Mouse (Mus musculus): ENCODE data around the gene Ddhd1.

Ddhd1 gene

DNA sequence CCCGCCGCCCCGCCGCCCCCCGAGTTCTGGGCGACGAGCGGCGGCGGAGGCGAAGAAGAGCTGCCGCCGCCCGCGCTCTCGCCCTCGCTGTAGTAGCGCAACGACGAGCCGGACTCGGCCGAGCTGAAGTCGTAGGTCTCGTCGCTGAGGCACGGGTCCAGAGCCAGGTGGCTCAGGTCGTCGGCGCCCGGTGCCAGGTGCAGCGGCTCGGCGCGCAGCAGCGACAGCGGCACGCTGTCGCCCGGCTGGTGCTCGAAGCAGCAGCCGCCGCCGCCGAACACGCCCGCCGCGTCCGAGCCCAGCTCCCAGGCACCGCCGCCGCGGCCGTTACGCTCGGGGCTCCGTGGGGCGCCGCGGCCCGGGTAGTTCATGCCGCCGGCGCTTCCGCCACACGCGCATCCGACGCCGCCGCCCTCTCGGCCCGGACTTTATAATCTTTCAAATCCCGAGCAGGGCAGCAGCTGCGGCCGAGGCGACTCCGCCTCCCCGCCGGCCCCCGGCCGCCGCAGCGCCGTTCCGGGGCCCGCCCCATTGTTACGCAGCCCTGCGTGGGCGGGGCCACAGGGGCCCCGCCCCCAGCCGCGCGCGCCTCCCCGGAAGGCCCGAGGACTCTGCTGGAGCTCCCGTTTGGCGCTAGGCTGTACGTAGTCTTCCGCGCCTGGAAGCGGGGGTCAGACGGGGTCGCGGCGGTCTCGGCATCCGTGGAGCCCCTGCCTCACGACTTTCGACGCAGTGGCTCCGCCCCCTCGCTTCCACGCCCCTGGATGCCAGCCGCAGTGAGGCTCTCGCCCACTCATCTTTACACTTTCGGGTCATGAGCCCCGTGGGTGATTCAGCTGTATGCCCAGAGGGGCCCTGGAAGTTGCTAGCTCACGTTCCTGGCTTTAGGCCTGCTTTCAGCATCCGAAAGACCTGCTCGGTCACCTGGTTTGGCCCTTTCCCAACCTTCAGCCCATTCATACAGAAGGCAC, at the start of gene Ddhd1:
Ddhd1 (minus strand) TSS at position 503 of the 971 bp plus-strand sequence.
- peak; percentile 84 for DNase-seq

DNA sequence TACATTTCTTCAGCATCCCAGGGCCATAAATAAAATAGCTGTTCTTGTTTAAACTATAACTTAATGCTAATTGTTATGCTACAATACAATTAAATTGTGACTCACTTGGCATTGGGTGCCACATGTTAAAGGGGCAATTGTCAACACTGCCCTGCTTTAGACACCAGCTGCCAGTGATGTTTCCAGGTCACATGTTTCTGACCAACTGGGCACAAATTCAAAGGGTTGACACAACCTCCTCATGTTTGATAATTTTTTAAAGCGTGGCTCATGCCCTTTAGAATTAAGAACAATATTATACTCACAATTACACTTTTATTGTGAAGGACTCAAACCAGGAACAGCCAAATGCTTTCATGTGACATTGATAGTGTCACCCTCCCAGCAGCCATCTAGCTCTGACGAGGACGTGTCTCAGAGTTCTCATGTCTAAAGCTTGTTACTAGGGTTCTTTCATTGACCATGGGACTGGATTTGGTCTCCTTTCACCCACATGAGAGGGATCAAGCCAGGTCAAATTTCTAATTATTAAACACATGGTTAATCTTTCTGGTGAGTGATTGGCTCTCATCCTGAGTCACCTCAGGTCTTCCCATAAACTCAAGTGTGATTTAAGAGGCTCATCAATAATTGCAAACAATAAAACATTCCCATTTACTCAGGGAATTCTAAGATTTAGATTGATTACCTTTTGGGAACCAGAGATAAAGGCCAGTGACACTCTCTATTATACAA, 49.4 kb upstream of the Ddhd1 start:
- DNase-seq: no peak

DNA sequence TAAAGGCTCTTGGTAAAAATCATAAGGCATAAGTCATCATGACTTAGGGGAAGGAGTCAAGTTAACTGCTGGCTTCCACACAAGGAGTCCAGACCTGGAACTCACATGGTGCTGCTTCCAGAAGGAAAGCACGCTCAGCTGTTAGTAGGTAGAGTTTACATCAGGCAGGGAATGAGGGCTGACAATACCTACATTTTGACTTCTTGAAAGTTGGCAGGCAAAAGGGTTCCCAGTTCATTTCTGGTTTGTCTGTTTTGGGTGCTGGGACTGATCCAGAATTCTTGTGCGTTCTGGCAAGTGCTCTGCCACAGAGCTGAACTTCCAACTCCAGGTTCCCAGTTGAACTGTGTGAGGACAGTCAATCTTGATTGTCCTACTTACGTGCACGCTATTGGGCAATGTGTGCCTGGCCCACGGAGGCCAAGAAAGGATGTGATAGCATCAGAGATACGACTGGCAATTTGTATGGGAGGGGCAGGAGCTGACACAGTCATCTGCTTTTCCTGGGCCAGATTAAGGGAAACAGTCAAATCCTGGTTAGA, 42.2 kb upstream of the Ddhd1 start:
- no peak for DNase-seq

DNA sequence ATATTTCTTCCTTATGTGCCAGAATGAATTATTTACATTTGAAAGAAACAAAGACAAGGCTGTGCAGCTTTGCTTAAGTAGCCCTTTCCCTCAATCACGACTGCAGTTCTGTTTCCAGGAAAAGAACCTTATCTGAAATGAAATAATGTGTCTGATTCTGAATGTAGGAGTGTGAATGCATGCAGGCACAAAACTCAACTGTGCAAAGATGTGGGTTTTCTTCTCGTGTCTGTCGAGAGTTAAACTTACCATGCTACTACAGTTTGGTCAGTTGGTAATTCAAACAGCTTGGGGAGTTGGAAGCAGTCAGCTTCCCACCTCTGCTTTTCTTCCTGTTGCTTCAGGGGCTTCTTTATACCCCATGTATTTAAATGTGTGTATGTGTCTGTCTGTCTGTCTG, 40.9 kb upstream of the Ddhd1 start:
- no peak for DNase-seq

DNA sequence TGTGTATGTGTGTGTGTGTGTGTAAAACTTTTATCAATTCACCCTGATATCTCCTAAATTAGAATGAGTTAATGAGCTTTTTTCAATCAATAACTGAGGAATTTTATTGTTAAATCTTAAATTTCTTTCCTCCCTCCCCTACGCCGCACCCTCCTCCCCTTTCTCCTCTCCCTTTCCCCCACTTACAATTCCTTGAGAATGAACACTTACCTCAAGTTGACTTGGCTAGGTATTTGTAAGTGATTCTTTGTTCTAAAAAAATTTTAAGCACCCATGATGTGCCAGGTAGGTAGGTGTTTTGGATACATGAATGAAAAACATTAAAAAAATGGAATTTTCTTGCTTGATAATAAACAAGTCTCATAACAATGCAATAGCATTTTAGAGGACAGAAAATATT, 38.2 kb upstream of the Ddhd1 start:
- no peak for DNase-seq

DNA sequence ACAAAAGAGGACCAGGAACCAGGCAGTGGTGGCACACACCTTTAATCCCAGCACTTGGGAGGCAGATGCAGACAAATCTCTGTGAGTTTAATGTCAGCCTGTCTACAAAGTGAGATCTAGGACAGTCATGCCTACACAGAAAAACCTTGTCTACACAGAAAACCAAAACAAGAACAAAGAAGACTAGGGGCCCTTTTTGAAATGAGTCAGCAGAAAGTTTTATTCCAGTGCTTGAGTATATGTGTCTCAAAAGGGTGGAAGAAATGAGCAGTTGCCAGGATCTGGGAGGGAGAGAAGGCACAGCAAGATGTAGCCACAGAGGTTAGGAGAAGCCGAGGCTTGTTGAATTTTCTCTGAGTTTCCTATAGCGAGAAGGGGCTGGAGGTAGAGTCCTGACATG, 35.9 kb upstream of the Ddhd1 start:
- DNase-seq: no peak

DNA sequence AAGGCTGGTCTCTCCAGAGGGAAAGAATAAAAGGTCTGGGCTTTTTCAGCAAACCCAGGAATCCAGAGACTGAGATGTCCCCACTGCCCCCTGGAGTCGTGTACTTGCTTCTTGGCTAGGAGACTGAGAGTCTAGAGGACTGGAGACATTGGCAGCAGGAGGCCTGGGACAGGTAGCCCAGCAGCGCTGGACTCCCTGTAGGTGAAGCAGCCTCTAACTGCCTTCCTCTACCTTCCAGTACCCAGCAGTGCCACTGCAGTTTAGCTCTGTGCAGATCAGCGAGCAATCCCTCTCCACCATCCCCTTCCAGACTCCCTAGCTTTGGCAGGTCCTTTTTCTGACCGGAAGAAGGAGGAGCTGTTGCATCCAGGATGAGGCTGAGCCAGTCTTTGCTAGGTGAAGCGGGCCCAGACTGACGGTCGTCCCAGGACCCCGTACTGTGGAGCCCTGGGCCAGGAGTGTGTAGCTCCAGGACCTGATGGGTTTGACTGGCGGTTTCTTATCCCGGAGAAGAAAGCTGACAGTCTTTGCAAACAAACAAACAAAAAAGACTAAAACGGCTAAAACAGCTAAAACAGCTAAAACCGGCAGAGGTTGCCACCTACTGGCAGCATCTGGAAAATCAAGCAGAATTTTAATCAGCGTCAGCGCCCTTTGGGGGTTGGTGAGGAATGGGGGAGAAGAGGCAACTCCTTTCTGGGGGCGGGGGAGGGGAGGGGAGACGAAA, 32.7 kb upstream of the Ddhd1 start:
- DNase-seq: peak; percentile 40

DNA sequence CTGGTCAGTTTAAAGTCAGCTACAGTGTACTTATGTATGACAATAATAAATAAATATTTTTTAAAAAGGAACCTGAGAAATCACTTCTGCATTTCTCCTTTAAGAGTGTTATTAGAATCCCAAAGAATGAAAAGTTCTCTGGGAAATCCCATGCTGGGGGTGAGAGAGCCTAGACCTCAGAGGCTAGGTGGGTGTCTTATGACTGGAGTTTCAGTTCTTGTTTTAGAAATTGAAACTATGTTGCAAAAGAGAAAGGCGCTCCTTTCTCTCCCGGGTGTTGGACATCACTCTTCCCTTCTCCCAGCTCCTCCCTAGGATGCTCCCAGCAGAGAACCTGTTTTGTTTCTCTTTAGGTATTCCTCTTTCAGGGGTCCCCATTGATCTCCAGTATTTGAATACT, 27.4 kb upstream of the Ddhd1 start:
- DNase-seq: no peak

DNA sequence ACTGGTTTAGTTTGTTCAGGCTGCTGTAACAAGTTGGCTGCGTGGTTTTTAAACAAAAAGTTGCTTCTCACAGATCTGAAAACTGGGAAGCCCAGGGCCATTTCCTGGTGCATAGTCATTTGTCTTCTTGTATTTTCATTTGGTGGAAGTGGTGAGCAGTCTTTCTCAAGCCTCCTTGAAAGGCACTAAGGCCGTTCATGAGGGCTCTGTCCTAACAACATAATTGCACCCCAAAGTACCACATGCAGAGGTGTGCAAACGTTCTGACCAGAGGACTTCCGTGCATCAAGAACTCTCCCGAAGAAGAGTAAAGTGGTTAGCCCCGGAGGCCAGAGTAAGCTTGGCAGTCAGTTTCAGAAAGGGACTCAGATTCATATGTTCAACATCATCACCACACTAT, 18.8 kb upstream of the Ddhd1 start:
- no peak for DNase-seq

DNA sequence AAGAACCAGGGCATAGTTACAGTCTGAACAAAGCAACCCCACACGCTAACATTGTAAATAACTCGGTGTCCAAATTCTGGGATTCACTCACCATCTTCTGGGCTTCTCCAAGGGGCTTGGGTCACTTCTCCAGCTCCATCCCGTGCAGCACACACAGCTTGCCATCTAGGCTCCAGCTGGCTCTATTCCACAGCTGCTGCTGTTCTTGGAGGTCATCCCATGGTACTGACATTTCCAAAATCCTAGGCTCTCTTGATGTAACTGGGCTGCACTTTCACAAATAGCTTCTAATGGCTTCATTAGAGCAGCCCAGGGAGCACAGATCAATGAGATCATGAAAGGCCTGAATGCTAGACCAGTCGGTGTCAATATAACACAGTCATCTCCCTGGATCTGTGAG, 10.4 kb upstream of the Ddhd1 start:
- no peak for DNase-seq

DNA sequence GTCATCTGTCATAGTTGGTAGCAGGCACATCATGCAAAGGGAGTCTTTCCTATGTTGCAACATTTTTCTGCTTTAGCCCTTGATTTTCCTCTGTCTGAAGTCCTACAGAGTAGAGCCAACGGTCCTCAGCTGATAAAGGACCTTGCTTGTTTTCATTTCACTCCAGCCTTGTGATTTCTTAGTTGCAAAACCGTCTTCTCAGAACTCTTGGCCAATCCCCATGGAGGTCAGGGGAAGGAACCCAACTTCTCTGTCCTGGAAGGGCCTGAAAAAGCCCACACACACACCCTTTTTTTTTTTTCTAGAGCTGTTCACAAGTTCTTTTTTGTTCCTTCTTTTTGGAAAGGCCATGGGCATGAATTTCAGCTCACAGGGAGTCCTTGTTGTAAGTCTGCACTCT, 9.3 kb upstream of the Ddhd1 start:
- no peak for DNase-seq

DNA sequence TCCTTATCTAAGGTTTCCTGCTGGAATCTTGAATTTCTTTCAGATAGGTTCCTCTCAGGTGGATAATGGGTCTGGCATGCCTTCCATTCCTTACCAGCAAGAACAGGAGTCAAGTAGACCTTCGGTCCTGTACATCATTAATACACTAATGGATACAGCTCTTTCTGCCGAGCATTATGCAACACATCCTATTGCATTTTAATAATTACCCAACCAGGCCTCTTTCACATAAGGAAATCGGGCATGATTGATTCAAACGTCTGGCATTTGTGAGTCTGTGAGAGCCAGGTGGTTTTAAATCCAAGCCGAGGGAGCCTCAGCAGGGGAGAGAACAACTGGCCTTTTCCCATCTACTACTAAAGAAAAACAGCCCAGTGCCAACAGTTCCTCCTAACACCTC, 3.6 kb upstream of the Ddhd1 start:
- DNase-seq: no peak

DNA sequence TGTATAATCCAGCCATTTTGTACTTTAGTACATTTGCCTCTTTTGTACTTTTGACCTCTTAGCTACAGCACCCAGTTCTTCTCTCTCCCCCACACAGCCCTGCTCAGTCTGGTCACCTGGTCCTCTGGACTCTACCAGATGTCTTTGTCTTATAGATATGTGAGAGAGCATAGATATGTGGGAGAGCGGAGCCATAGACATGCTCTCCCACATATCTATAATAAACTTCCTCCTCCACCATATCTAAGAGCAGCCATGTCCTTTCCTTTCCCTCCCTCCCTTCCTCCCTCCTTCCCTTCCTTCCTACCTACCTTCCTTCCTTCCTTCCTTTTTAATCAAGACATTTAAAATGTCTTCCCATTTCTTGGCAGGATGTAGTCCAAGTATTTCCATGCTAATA, 2.4 kb upstream of the Ddhd1 start:
- DNase-seq: no peak

DNA sequence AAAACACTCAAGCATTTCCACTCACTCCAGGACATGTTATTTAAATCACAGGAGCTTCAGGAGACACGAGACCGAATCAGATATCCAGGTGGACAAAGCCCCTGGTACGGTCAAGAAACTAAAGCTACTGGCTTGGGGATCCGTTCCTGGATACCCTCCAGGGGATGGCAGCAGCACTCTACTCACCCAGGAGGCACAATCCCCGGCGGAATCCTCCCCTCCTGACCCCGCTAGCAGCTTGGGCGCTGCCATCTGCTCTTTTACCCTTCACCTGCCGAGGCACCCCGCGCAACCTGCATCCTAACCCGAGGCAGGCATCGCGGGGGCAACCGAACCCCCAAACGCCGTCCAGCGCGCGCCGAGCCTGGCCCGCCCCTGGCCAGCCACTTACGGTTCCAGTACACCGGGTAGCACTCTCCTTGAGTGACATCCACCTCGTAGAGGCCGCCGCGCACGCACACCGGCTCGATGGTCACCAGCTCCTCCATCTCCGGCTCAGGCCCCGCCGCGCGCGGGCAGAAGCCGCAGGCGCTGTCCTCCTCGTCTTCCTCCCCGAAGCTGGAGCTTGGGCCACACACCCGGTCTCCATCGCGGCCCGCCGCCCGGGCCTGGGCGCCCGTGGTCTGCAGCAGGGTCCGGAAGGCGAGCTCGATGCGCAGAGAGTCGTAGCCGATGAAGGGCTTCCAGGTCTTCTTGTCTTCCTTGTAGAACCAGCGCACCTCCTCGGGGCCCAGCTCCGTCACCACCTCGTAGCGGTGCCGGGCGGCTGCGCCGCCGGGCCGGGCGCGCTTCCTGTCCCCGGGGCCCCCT, 907 bp downstream of the Ddhd1 start:
- peak; percentile 45 for DNase-seq

DNA sequence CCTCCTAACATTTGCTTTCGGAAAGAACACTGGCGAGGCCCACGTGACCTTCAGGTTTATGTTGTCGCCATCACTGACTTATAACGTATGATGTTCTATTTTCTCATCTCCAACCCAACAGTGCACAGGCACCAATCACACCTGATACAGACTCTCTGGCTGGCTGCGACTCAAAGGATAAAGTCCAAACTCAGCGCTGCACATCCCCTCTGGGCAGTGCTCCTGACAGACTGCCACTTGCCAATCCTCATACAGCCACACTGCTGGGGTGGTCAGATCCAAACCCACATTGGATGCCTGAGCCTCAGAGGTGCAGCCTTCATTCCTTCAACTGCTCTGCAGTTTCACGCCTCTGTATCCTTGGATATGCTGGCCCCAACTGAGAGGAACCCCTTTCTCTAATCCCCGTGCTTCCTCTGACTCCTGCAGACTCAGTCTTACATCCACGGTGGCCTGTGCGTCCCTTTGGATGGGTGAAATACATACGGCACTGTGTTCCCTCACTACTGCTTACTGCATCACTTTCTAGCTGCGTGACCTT, 3.0 kb downstream of the Ddhd1 start:
- no peak for DNase-seq

DNA sequence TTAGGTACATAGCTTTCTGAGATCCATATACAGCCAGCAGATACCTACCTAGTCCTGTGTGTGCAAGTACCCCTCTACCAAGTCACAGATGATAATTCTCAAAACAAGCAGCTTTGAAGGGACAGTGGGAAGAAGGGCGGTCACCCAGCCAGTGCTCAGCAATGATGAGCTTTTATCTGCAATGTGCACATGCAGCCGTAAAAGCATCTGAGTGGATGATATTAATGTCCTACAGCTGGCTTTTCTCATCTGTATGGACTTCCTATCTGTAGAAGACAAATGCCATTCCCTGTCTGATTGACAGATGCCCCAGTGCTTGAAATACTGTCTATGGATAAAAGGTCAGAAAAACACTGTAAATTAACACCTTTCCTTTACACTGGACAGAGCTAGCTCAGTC, 4.2 kb downstream of the Ddhd1 start:
- no peak for DNase-seq

DNA sequence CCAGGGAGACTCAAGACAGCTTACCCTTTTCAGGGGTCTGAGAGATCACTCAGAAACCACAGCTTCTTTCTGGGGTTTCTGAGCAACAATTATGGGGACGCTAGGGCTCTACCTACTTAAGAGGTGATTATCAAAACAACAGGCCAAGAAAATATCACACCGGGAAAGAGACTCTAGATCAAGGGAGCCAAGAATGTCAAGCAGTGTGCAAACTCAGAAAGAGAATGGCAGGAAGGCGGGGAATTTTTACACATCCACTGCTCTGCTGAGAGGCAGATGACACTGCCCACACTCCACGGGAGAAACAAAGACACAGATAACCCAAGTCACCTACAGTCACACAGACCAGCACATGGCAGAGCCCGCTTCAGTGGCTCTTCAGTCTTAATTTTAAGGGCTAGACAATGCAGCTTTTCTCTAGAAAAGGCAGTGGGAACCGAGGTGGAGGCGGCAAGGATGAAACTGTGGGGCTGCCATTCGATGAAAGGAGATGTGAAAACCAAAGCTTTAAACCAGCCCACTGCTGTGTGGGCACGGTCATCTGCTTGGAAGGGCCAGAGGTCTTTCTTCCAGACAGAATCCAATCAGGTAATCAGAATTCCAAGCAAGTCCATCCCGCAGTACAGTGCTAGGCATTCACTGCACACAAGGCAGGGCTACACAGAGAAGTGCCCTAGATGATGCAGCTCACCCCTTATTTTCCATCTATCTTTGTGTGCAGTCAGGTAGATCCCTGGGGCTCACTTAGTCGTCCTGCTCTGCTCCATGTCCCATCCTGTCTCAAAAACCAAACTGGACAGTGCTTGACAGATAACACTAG, 8.7 kb downstream of the Ddhd1 start:
- no peak for DNase-seq

DNA sequence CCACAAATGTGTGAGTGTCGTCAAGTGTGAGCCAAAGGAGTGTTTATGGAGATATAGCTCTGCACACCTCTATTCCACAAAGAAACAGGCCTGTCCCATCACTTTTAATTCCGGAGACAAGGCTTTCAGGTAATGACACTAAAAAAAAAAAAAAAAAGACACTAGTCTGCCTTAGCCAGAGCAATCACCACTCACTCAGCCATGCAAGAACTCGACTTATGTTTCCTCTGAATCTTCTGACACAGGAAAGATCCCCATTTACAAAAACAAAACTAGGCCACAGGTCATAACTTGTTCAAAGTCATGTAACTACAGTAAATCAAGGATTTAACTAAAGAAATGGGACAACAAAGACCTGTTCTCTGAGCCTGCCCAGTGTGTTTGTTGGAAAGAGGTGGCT, 9.8 kb downstream of the Ddhd1 start:
- no peak for DNase-seq

DNA sequence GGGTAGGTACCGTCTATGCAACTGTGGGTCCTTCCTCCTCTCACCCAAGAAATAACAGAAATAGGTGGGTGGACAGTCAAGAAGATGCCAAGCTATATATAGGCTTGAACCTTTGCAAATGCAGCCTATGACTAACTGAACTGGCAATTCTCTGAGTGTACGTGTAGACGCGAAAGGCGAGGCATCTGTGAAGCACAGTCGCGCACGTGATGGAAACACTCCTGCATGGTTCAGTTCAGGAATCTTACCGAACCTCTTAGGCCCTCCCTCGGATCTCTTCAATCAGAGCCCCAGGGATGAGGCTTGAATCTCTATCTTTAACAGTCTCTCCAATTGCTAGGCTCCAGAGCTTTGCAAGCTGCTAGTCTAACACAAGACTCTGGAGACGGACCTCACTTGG, 10.3 kb downstream of the Ddhd1 start:
- DNase-seq: no peak

DNA sequence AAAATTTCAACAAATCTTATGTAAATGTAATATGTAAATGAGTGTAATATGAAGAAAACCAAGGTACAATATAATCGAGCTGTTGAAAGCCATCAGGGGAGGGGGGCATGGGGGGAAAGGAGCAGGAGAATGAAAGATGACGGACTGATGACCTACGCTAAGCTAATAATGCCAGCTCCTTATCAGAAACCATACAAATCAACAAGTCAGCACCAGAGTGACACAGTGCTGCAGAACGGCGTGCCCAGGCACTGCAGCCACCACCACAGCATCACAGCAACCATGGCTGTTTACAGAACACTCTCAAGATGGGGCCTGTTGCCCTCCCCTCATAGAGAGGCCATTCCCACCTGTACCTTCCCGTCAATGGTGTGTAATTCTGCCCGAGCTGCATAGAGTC, 10.8 kb downstream of the Ddhd1 start:
- DNase-seq: no peak

DNA sequence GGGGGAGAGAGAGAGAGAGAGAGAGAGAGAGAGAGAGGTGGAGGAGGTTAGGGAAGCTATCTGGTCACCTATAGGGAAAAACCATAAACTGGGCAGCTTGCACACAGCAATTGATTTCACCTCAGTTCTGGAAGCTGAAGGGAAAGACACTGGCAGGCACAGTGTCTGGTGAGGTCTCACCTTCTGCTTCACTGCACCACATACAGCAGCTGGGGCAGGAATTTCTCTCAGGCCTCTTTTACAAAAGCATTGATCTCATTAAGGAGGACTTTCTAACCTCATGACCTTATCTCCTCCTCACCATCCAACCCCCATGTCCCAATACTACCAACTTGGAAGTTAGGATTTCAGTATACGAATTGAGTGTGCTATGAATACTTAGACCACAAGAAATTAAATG, 13.2 kb downstream of the Ddhd1 start:
- no peak for DNase-seq
